ENCODE assay signal across 8 mouse cellular contexts in the genomic region with DNA sequence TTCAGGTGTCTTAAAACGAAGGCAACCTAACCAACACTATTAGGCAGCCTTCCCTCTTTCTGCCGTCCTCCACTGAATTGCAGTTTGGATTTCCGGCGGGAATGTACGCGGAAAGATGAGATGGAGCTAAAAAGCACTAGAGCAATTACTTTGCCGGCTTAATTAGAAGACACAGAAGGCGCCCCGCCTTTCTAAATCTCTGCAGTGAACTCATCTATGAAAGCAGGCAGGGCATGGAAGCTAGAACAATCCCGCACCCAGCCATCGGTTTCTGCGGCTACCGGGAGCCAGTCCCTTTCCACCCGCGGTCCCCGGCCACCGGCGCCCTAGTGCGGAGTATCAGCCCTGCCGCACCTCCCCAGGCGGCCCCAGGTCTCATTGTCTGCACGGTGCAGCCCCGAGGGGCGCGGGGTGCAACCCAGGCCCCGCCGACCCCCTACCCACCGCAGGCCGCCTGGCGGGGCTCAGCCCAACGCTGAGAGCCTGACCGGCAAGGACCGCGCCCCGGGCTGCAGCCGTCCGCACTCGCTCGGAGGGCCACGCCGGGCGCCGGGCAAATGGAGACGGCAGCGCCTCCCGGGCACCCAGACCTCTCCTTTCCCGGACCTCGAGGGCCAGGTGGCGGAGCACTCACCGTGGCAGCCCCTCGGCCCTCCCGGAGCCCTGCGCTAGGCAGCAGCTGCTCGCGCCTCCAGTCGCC. TPM values are rescaled to one million over a fixed set of nuclear protein-coding genes. Genes with fewer than 3 reads are reported as not detected.
DNase-seq lines count a peak whose midpoint lies in the region; ATAC-seq and TF ChIP-seq lines count a peak whose summit lies in the region.

No protein-coding gene starts in this region.

- peaks cover 4% of the 10 kb centered on the region; the same call in 1 of the 2 replicates for H3K9me3 ChIP-seq in ES-Bruce4 (replicated peaks; ENCODE audit: control insufficient read depth, insufficient read depth, low read length, poor library complexity, severe bottlenecking)
- no peaks in the 10 kb centered on the region for H3K9me3 ChIP-seq in forebrain, embryonic 11.5 days (ENCODE audit: control insufficient read depth, low read length)
- H3K9me3 ChIP-seq in hindbrain, embryonic 15.5 days, result 0 out of 2 replicates have a peak, but pooled peaks cover 4% of the 10 kb centered on the region
- H3K9me3 ChIP-seq in midbrain, embryonic 12.5 days, result no peaks in the 10 kb centered on the region
- no peaks in the 10 kb centered on the region for H3K9me3 ChIP-seq in stomach, postnatal 0 days (ENCODE audit: control insufficient read depth, low read length)

- peaks cover 12% of the 10 kb centered on the region for H3K36me3 ChIP-seq in heart, adult 2 months (ENCODE audit: control insufficient read depth, insufficient read depth, low read length)
- peaks cover 2% of the 10 kb centered on the region; the same call in 1 of the 2 replicates for H3K36me3 ChIP-seq in ES-Bruce4 (ENCODE audit: control insufficient read depth, insufficient read depth, low read length, poor library complexity, severe bottlenecking)
- no peaks in the 10 kb centered on the region for H3K36me3 ChIP-seq in forebrain, embryonic 11.5 days (ENCODE audit: control insufficient read depth, insufficient read depth, low read length)
- peaks cover 4% of the 10 kb centered on the region; the same call in 1 of the 2 replicates for H3K36me3 ChIP-seq in hindbrain, embryonic 15.5 days
- H3K36me3 ChIP-seq in midbrain, embryonic 12.5 days, result peaks cover 6% of the 10 kb centered on the region; the same call in 1 of the 2 replicates
- no peaks in the 10 kb centered on the region for H3K36me3 ChIP-seq in stomach, postnatal 0 days (ENCODE audit: control insufficient read depth, insufficient read depth, low read length)

- peaks cover 10% of the 10 kb centered on the region for H3K79me2 ChIP-seq in heart, adult 2 months (replicated peaks; ENCODE audit: control insufficient read depth, insufficient read depth, low read length)

- intact Hi-C loops in heart, adult 2 months (cut with DNase I), result loop anchor here (2.0 to 5.0 kb wide), 5 partner anchors 93 to 396 kb away; partner anchors contain the start of genes Abi2 and Cd28
- intact Hi-C loops in left cerebral cortex, postnatal 36 days (cut with DNase I), result loop anchor here (1.0 to 5.0 kb wide), 2 partner anchors 157 to 281 kb away; partner anchors contain the start of gene Abi2

- H3K9ac ChIP-seq in heart, adult 2 months (ENCODE audit: low read depth, low read length), result peak overlapping the region; percentile 98
- peak overlapping the region; percentile 96 for H3K9ac ChIP-seq in ES-Bruce4 (ENCODE audit: low read depth, poor library complexity, severe bottlenecking)
- H3K9ac ChIP-seq in forebrain, embryonic 11.5 days (ENCODE audit: low read length), result peak overlapping the region; percentile 95
- peak overlapping the region; percentile 100 for H3K9ac ChIP-seq in hindbrain, embryonic 15.5 days
- peak overlapping the region; percentile 96 for H3K9ac ChIP-seq in midbrain, embryonic 12.5 days (replicated peaks)
- peak overlapping the region; percentile 93 for H3K9ac ChIP-seq in stomach, postnatal 0 days (ENCODE audit: low read length)

- ATAC-seq in forebrain, embryonic 11.5 days (replicated peaks; ENCODE audit: low FRiP score), result peak; percentile 77
- peak; percentile 73 for ATAC-seq in hindbrain, embryonic 15.5 days (ENCODE audit: low FRiP score, low read depth)
- ATAC-seq in midbrain, embryonic 12.5 days (ENCODE audit: low FRiP score, low read depth), result peak; percentile 77
- ATAC-seq in stomach, postnatal 0 days (ENCODE audit: low FRiP score, low TSS enrichment), result peak; percentile 51

- H3K4me1 ChIP-seq in heart, adult 2 months (ENCODE audit: control insufficient read depth, insufficient read depth, low read length), result peaks cover 2% of the 10 kb centered on the region
- H3K4me1 ChIP-seq in ES-Bruce4 (ENCODE audit: control insufficient read depth, insufficient read depth, low read length), result peaks cover 3% of the 10 kb centered on the region
- 0 out of 2 replicates have a peak, but pooled peaks cover 1% of the 10 kb centered on the region for H3K4me1 ChIP-seq in forebrain, embryonic 11.5 days (replicated peaks; ENCODE audit: control insufficient read depth, insufficient read depth, low read length)
- peaks cover 17% of the 10 kb centered on the region for H3K4me1 ChIP-seq in hindbrain, embryonic 15.5 days (replicated peaks)
- peaks cover 7% of the 10 kb centered on the region; the same call in 1 of the 2 replicates for H3K4me1 ChIP-seq in midbrain, embryonic 12.5 days
- H3K4me1 ChIP-seq in stomach, postnatal 0 days (replicated peaks; ENCODE audit: control insufficient read depth, insufficient read depth), result no peaks in the 10 kb centered on the region

- no peak for TF ChIP-seq CTCF in heart, adult 2 months (IDR thresholded peaks at IDR 0.05)
- no peak for TF ChIP-seq CTCF in ES-Bruce4 (IDR thresholded peaks at IDR 0.05; ENCODE audit: low read depth, low read length)
- no peak; the same call in 1 of the 2 replicates for TF ChIP-seq CTCF in stomach, postnatal 0 days (IDR thresholded peaks at IDR 0.05; ENCODE audit: low read depth)

- peak overlapping the region; percentile 98 for H3K27ac ChIP-seq in heart, adult 2 months
- peak overlapping the region; percentile 38; the same call in 1 of the 2 replicates for H3K27ac ChIP-seq in ES-Bruce4 (ENCODE audit: insufficient read depth, low read length)
- H3K27ac ChIP-seq in forebrain, embryonic 11.5 days (ENCODE audit: low read depth, low read length), result peak overlapping the region; percentile 88
- peak overlapping the region; percentile 99 for H3K27ac ChIP-seq in hindbrain, embryonic 15.5 days (replicated peaks)
- peak overlapping the region; percentile 97 for H3K27ac ChIP-seq in midbrain, embryonic 12.5 days (replicated peaks)
- H3K27ac ChIP-seq in stomach, postnatal 0 days (replicated peaks), result peak overlapping the region; percentile 97

- H3K4me3 ChIP-seq in heart, adult 2 months, result peak overlapping the region; percentile 98
- H3K4me3 ChIP-seq in ES-Bruce4 (ENCODE audit: low read depth, low read length), result peak overlapping the region; percentile 97
- peak overlapping the region; percentile 93 for H3K4me3 ChIP-seq in forebrain, embryonic 11.5 days (ENCODE audit: low read depth, low read length)
- peak overlapping the region; percentile 99 for H3K4me3 ChIP-seq in hindbrain, embryonic 15.5 days
- peak overlapping the region; percentile 96 for H3K4me3 ChIP-seq in midbrain, embryonic 12.5 days
- peak overlapping the region; percentile 70 for H3K4me3 ChIP-seq in stomach, postnatal 0 days (ENCODE audit: low read depth, low read length)

- under 1% methylated on average over 56 of the region's 56 CpGs for WGBS in heart, adult 2 months
- WGBS in forebrain, embryonic 11.5 days, result 1% methylated on average over 55 of the region's 56 CpGs
- WGBS in hindbrain, embryonic 15.5 days, result under 1% methylated on average over 55 of the region's 56 CpGs
- under 1% methylated on average over 42 of the region's 56 CpGs for WGBS in midbrain, embryonic 12.5 days
- WGBS in stomach, postnatal 0 days, result under 1% methylated on average over 33 of the region's 56 CpGs

- H3K27me3 ChIP-seq in heart, adult 2 months (ENCODE audit: control insufficient read depth, insufficient read depth, low read length), result no peaks in the 10 kb centered on the region
- no peaks in the 10 kb centered on the region for H3K27me3 ChIP-seq in ES-Bruce4 (ENCODE audit: control insufficient read depth, insufficient read depth, low read length, poor library complexity, severe bottlenecking)
- H3K27me3 ChIP-seq in forebrain, embryonic 11.5 days (ENCODE audit: control insufficient read depth, insufficient read depth, low read length), result no peaks in the 10 kb centered on the region
- H3K27me3 ChIP-seq in hindbrain, embryonic 15.5 days, result no peaks in the 10 kb centered on the region
- H3K27me3 ChIP-seq in midbrain, embryonic 12.5 days, result 0 out of 2 replicates have a peak, but pooled peaks cover 4% of the 10 kb centered on the region
- H3K27me3 ChIP-seq in stomach, postnatal 0 days (ENCODE audit: control insufficient read depth, insufficient read depth, low read length), result no peaks in the 10 kb centered on the region

- no peak for DNase-seq in heart, adult 2 months
- no peak for DNase-seq in heart, adult 11 months
- no peak for DNase-seq in forebrain, embryonic 11.5 days (ENCODE audit: low spot score)
- DNase-seq in left cerebral cortex, postnatal 36 days (ENCODE audit: low spot score in 2 of 2), result peak; percentile 51 to 66
- DNase-seq in stomach, postnatal 0 days (ENCODE audit: low spot score), result no peak

- TF ChIP-seq POLR2A in heart, adult 2 months (IDR thresholded peaks at IDR 0.05; ENCODE audit: insufficient read depth, low read depth, low read length), result no peak
- no peak for TF ChIP-seq POLR2A in ES-Bruce4 (IDR thresholded peaks at IDR 0.05; ENCODE audit: insufficient read depth, low read length)

- H3K4me2 ChIP-seq in forebrain, embryonic 11.5 days (ENCODE audit: low read depth, low read length, severe bottlenecking), result peak overlapping the region; percentile 86
- peak overlapping the region; percentile 78 for H3K4me2 ChIP-seq in hindbrain, embryonic 15.5 days
- peak overlapping the region; percentile 83 for H3K4me2 ChIP-seq in midbrain, embryonic 12.5 days (replicated peaks)
- peak overlapping the region; percentile 67 for H3K4me2 ChIP-seq in stomach, postnatal 0 days (replicated peaks; ENCODE audit: low read depth)

- TF ChIP-seq EP300 in heart, adult 2 months (IDR thresholded peaks at IDR 0.05; ENCODE audit: insufficient read depth, low read depth, low read length), result no peak
- no peak for TF ChIP-seq EP300 in ES-Bruce4 (IDR thresholded peaks at IDR 0.05; ENCODE audit: insufficient read depth, low read depth, low read length)
- no peak for TF ChIP-seq EP300 in stomach, postnatal 0 days (optimal IDR thresholded peaks at IDR 0.05)

RNA-seq across cellular contexts. Expression of gene Raph1, which starts 0.8 kb away (rescaled TPM):
- 100 to 1,000 TPM; 111 to 152 TPM for total RNA-seq in heart, adult 2 months (2021)
- polyA plus RNA-seq in heart, adult 2 months (2012; rRNA removed), result 17.1 and 27.3 TPM in 2 replicates
- polyA plus RNA-seq in ES-Bruce4 (2011; ENCODE audit: insufficient read depth, insufficient read length, low read depth, missing spikeins), result 52.8 and 54.2 TPM in 2 replicates
- 24.0 and 25.1 TPM in 2 replicates for polyA plus RNA-seq in forebrain, embryonic 11.5 days (2014; fragmentation: Nextera tagmentation; extraction: Ambion mirVana)
- 25.5 and 26.2 TPM in 2 replicates for polyA plus RNA-seq in hindbrain, embryonic 15.5 days (2015; fragmentation: Nextera tagmentation; extraction: Ambion mirVana)
- 10 to 100 TPM; 68.4 to 83.6 TPM for total RNA-seq in left cerebral cortex, postnatal 36 days (2021)
- 24.9 and 28.5 TPM in 2 replicates for polyA plus RNA-seq in midbrain, embryonic 12.5 days (2016; fragmentation: Nextera tagmentation; extraction: Ambion mirVana)
- polyA plus RNA-seq in stomach, postnatal 0 days (2015; fragmentation: Nextera tagmentation; extraction: Ambion mirVana), result 11.5 and 13.2 TPM in 2 replicates

Comparison
In these comparisons a context has a peak if more than half of its experiments do, and no peak if none do; other contexts are left out.
1. DNase-seq: peak in left cerebral cortex, postnatal 36 days (2 of 2); none in heart, adult 2 months (0 of 2), heart, adult 11 months (single experiment), forebrain, embryonic 11.5 days (single experiment) and stomach, postnatal 0 days (single experiment).
2. H3K27ac ChIP-seq: peak in every context shown above with its lines; median percentile 99 in hindbrain, embryonic 15.5 days; 98 in heart, adult 2 months; 97 in midbrain, embryonic 12.5 days; 97 in stomach, postnatal 0 days; 88 in forebrain, embryonic 11.5 days; 38 in ES-Bruce4.
3. Peak in every context shown above with its lines, with median percentiles within 50 percentile points of each other: H3K4me3 ChIP-seq, H3K9ac ChIP-seq, ATAC-seq and H3K4me2 ChIP-seq.